Mouse (Mus musculus): Measurements from ENCODE around the gene Mmp21. TPM values are rescaled to one million over a fixed set of nuclear protein-coding genes. Genes with fewer than 3 reads are reported as not detected.

Mmp21 gene
- not detected in 2 replicates for polyA plus RNA-seq (2012; ENCODE audit: low replicate concordance)

DNA sequence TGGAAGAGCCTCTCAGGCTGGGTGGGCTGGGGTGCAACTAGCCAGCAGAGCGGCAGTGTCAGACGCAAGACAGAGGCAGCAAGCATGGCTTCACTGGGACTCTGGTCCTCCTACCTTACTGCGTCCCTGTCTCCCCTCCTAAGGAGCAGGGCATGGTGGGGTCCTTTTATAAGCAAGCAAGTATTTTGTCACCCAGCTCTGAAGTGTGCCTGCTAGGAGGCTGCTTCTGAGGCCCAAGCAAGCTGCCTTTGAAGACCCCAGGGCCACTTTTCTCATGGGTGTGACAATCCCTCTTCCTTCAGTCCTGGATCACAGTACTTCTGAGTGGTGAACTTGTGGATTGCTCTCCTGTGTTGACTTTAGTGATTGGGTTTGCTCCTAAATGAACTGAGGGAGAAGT is at the start of gene Mmp21:
TSS of gene Mmp21 (minus strand) at position 101 of the 400 bp plus-strand sequence.

DNA sequence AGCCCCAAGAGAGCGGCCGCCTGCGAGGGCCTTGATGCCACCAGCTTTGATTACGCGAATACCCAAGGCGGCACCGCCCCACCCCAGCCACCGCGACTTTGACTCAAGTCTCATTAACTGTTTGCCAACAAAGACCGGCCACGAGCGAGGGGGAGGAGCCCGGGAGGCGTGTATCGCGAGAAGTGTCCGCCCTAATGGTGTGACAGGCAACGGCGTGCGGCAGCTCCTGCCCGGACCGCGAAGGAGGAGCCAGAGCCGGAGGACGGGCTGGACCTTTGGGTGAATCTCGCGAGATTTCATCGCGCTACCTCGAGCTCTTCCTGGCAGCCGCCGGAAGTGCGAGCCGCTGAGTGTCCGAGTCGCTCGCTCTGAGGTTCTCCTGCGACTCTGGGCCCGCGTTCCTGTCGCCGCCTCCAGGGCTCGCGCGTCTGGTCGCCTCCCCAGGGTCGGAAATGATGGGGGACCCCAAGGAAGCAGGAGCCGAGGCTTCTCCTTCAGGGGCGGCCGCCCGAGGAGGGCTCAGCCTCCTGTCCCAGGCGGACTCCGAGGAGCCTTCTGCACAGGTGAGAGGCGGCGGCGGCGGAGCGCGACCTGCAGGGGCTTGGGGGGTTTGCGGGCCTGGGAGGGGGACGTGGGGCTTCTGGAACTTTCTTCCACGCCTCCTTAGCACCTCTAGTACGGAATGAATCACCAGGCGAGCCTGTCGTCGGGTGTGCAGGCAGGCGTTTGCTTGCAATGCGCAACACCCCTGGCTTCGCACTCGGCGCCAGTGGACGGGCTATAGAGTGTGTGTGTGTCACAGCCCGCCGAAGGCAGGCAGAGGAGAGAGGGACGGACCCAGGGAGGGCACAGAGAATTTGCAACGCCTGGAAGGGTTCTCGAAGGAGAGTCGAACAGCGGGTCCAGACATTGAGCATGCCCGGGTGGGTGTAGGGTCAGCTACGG is 42.2 kb downstream of the Mmp21 start, which contains the start of gene Edrf1:
TSS of gene Edrf1 (plus strand) at position 183 of the 945 bp plus-strand sequence.

Other genes starting within 250 kb of the Mmp21 start
- not detected in 2 replicates for gene Tex36, start 77.9 kb downstream of the Mmp21 start, polyA plus RNA-seq (2012; ENCODE audit: low replicate concordance)
- gene Edrf1, start 42.5 kb downstream of the Mmp21 start, polyA plus RNA-seq (2012; ENCODE audit: low replicate concordance), result 3.1 and 3.5 TPM in 2 replicates
- gene Bccip, start 29.3 kb upstream of the Mmp21 start, polyA plus RNA-seq (2012; ENCODE audit: low replicate concordance), result 22.8 and 25.9 TPM in 2 replicates
- 4.5 and 24.7 TPM in 2 replicates for gene Uros, start 30.0 kb upstream of the Mmp21 start, polyA plus RNA-seq (2012; ENCODE audit: low replicate concordance)
- gene Fank1, start 96.8 kb upstream of the Mmp21 start, polyA plus RNA-seq (2012; ENCODE audit: low replicate concordance), result not detected in 2 replicates
- gene Dhx32, start 102.7 kb upstream of the Mmp21 start, polyA plus RNA-seq (2012; ENCODE audit: low replicate concordance), result 5.3 and 6.2 TPM in 2 replicates